Mouse (Mus musculus) midbrain, embryonic 11.5 days (tissue): ENCODE results near the gene 4931417E11Rik. TPM values are rescaled to one million over a fixed set of nuclear protein-coding genes. Genes with fewer than 3 reads are reported as not detected.
A peak's percentile ranks its signal among the peaks of the same experiment; 100 is the strongest.

Experiments used
- ATAC-seq: fragments of 200-750 bp; cut with Nextera tagmentation; 2 replicates; pipeline ENCODE4 v1.8.0; 2017; ENCODE audit warnings: moderate TSS enrichment, moderate library complexity; ENCODE audit not compliant: low FRiP score
- DNase-seq: peaks from one replicate; pipeline ENCODE4 v3.0.0; 2015; ENCODE audit warnings: low spot score; ENCODE audit errors: missing footprints
- H3K27ac ChIP-seq: fragments of 300-500 bp; sonication (generic); 2 replicates; pipeline ENCODE4 v1.5.1; 2014; ENCODE audit warnings: low read depth, low read length
- H3K27me3 ChIP-seq: fragments of 300-500 bp; sonication (generic); 2 replicates; pipeline ENCODE4 v1.6.1; 2014; ENCODE audit warnings: mild to moderate bottlenecking, low read length, moderate library complexity, mixed read lengths; ENCODE audit not compliant: control insufficient read depth, insufficient read depth
- H3K36me3 ChIP-seq: fragments of 300-500 bp; sonication (generic); 2 replicates; pipeline ENCODE4 v1.6.1; 2014; ENCODE audit warnings: mild to moderate bottlenecking, low read length, moderate library complexity, mixed read lengths; ENCODE audit not compliant: control insufficient read depth, insufficient read depth
- H3K4me1 ChIP-seq: fragments of 300-500 bp; sonication (generic); 2 replicates; pipeline ENCODE4 v1.6.1; 2014; ENCODE audit warnings: low read length; ENCODE audit not compliant: control insufficient read depth, insufficient read depth
- H3K4me2 ChIP-seq: fragments of 300-500 bp; sonication (generic); 2 replicates; pipeline ENCODE4 v1.6.1; 2014; ENCODE audit warnings: mild to moderate bottlenecking, moderate library complexity
- H3K4me3 ChIP-seq: fragments of 300-500 bp; sonication (generic); 2 replicates; pipeline ENCODE4 v1.5.1; 2014; ENCODE audit warnings: low read depth, low read length
- H3K9ac ChIP-seq: fragments of 300-500 bp; sonication (generic); 2 replicates; pipeline ENCODE4 v1.6.1; 2014; ENCODE audit warnings: low read length
- H3K9me3 ChIP-seq: fragments of 300-500 bp; sonication (generic); 2 replicates; pipeline ENCODE4 v1.6.1; 2016; ENCODE audit warnings: low read length; ENCODE audit not compliant: control insufficient read depth
- WGBS: fragments of 180-500 bp; shearing (Covaris S2); extraction: QIAGEN DNeasy Blood & Tissue Kit; methylation state at CpG from one replicate; pipeline ENCODE4 v1.1.7; 2014; 5-methylcytosine and 5-hydroxymethylcytosine counted together
- polyA plus RNA-seq: library from polyadenylated mRNA; unstranded; fragments of >200 nt; fragmentation: Nextera tagmentation; extraction: Ambion mirVana; gene quantifications from 2 replicates; pipeline ENCODE4 v1.2.1, GENCODE M21; 2014

The 4931417E11Rik gene
- polyA plus RNA-seq, 1 experiment from 2014 or later: not detected

GRCm38 (mm10) chr6:73433912-73434311 is 35.6 kb downstream of the 4931417E11Rik start:
- peaks cover 9% of the 10 kb centered on the region; the same call in 1 of the 2 replicates for H3K27me3 ChIP-seq
- peaks cover 6% of the 10 kb centered on the region for H3K4me1 ChIP-seq
- H3K4me2 ChIP-seq: no peak overlapping the region
- H3K36me3 ChIP-seq: no peaks in the 10 kb centered on the region
- no peaks in the 10 kb centered on the region for H3K9me3 ChIP-seq
- no peak overlapping the region for H3K9ac ChIP-seq
- peak; percentile 76 for ATAC-seq
- H3K27ac ChIP-seq: no peak overlapping the region
- 5% methylated on average over 3 of the region's 3 CpGs for WGBS
- H3K4me3 ChIP-seq: no peak overlapping the region
- no peak for DNase-seq

- Histone ChIP-seq H3K27ac (no peak overlapping the region), H3K9ac (no peak overlapping the region), H3K9me3 (no peaks in the 10 kb centered on the region), H3K27me3 (peaks cover 6% of the 10 kb centered on the region; the same call in 1 of the 2 replicates), H3K4me2 (no peak overlapping the region), H3K4me3 (no peak overlapping the region), H3K4me1 (peaks cover 22% of the 10 kb centered on the region), H3K36me3 (no peaks in the 10 kb centered on the region)
- no peak for DNase-seq
- peak; percentile 8; the same call in 1 of the 2 replicates for ATAC-seq
- 33% methylated on average over 14 of the region's 14 CpGs for WGBS
These were observed 40.7 kb downstream of the 4931417E11Rik start for GRCm38 (mm10) chr6:73428618-73429336.

GRCm38 (mm10) chr6:73427273-73427812 is 42.1 kb downstream of the 4931417E11Rik start:
- Histone ChIP-seq H3K27me3 (peaks cover 6% of the 10 kb centered on the region; the same call in 1 of the 2 replicates), H3K4me3 (no peak overlapping the region)

More at GRCm38 (mm10) chr6:73427273-73427812, 42.1 kb downstream of the 4931417E11Rik start:
- Histone ChIP-seq H3K9ac (no peak overlapping the region), H3K4me2 (no peak overlapping the region), H3K9me3 (no peaks in the 10 kb centered on the region), H3K36me3 (no peaks in the 10 kb centered on the region), H3K27ac (no peak overlapping the region), H3K4me1 (peaks cover 22% of the 10 kb centered on the region)
- DNase-seq (peak; percentile 87), ATAC-seq (peak; percentile 88)
- 8% methylated on average over 1 of the region's 1 CpGs for WGBS

Other genes starting within 250 kb of the 4931417E11Rik start
- gene Dnah6, start 248.0 kb downstream of the 4931417E11Rik start, polyA plus RNA-seq: 0.04 and 0.05 TPM in 2 replicates
- 172 and 175 TPM in 2 replicates for gene Suclg1, start 221.3 kb downstream of the 4931417E11Rik start, polyA plus RNA-seq